ENCODE assay signal across 8 mouse cellular contexts in the genomic region with DNA sequence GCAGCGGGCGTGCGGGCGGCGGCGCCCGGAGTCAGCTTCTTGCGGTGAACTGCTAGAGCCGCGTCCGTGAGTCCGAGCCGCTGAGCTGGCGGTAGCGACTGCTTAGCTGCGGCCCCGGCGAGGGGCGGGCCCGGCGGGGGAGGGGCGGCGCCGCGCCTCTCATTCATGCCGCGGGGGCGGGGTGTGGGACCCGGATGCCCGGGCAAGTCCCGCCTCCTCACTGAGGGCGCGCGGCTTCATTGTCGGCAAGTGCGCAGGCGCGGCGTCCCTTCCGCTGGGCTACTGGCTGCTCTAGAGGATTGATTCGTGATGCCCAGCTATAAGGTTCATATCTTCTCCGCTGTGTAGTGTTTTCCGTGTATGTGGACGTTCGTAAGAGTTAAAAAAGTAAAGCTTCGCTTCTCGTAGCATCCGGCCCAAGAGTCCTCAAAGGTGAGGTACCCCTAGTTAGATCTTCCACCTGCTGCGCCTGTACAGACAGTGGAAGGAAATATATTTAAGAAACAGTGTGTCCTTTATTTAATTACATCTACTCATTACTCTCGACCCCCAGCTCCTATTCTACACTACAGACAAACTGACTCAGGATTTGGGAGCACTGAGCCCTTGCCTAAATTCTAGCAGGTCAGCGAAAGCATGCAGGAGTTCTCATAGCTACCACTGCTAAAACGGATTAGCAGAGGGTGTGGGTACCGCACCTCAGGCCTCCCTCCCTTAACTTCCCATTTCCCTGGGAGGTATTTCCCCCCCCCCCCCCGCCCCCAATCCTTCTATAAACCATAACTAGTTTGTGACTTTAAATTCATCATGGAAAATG. TPM values are rescaled to one million over a fixed set of nuclear protein-coding genes. Genes with fewer than 3 reads are reported as not detected.
A peak's percentile ranks its signal among the peaks of the same experiment; 100 is the strongest.
DNase-seq lines count a peak whose midpoint lies in the region; ATAC-seq and TF ChIP-seq lines count a peak whose summit lies in the region.

A gene (minus strand): TSS at position 146 of the 817 bp plus-strand sequence.

- H3K27me3 ChIP-seq in embryonic facial prominence, embryonic 15.5 days, result no peaks in the 10 kb centered on the region
- no peaks in the 10 kb centered on the region; the same call in 1 of the 2 replicates for H3K27me3 ChIP-seq in heart, embryonic 10.5 days (ENCODE audit: insufficient read depth, poor library complexity, severe bottlenecking)
- H3K27me3 ChIP-seq in kidney, embryonic 15.5 days, result no peaks in the 10 kb centered on the region

- WGBS in bone marrow, adult 2 months, result under 1% methylated on average over 54 of the region's 54 CpGs
- under 1% methylated on average over 48 of the region's 54 CpGs for WGBS in embryonic facial prominence, embryonic 15.5 days
- under 1% methylated on average over 54 of the region's 54 CpGs for WGBS in heart, embryonic 10.5 days
- under 1% methylated on average over 53 of the region's 54 CpGs for WGBS in kidney, embryonic 15.5 days

- peak; percentile 70; the same call in 1 of the 2 replicates for TF ChIP-seq POLR2A in bone marrow, adult 2 months (IDR thresholded peaks at IDR 0.05; ENCODE audit: borderline replicate concordance, control insufficient read depth, low read depth, low read length)

- H3K9ac ChIP-seq in embryonic facial prominence, embryonic 15.5 days, result peak within 1 kb of the TSS; percentile 91
- peak within 1 kb of the TSS; percentile 95 for H3K9ac ChIP-seq in kidney, embryonic 15.5 days

- no peaks in the 10 kb centered on the region for H3K36me3 ChIP-seq in embryonic facial prominence, embryonic 15.5 days
- H3K36me3 ChIP-seq in heart, embryonic 10.5 days, result no peaks in the 10 kb centered on the region
- H3K36me3 ChIP-seq in kidney, embryonic 15.5 days, result no peaks in the 10 kb centered on the region

- peak within 1 kb of the TSS; percentile 90 for H3K4me3 ChIP-seq in bone marrow, adult 2 months (replicated peaks; ENCODE audit: control insufficient read depth, low read depth, low read length)
- H3K4me3 ChIP-seq in embryonic facial prominence, embryonic 15.5 days (replicated peaks), result peak within 1 kb of the TSS; percentile 100
- peak within 1 kb of the TSS; percentile 95 for H3K4me3 ChIP-seq in heart, embryonic 10.5 days
- peak within 1 kb of the TSS; percentile 90 for H3K4me3 ChIP-seq in kidney, embryonic 15.5 days (replicated peaks)

- peak within 1 kb of the TSS; percentile 91 for H3K27ac ChIP-seq in bone marrow, adult 2 months (ENCODE audit: control insufficient read depth, insufficient read depth, low read depth, low read length, poor library complexity)
- H3K27ac ChIP-seq in embryonic facial prominence, embryonic 15.5 days (replicated peaks), result peak within 1 kb of the TSS; percentile 92
- peak within 1 kb of the TSS; percentile 92 for H3K27ac ChIP-seq in heart, embryonic 10.5 days
- peak within 1 kb of the TSS; percentile 90 for H3K27ac ChIP-seq in kidney, embryonic 15.5 days

- H3K4me1 ChIP-seq in bone marrow, adult 2 months (ENCODE audit: control insufficient read depth, insufficient read depth, low read length), result no peaks in the 10 kb centered on the region; the same call in 1 of the 2 replicates
- H3K4me1 ChIP-seq in embryonic facial prominence, embryonic 15.5 days, result peaks cover 12% of the 10 kb centered on the region
- peaks cover 20% of the 10 kb centered on the region for H3K4me1 ChIP-seq in heart, embryonic 10.5 days
- peaks cover 17% of the 10 kb centered on the region for H3K4me1 ChIP-seq in kidney, embryonic 15.5 days

- H3K9me3 ChIP-seq in embryonic facial prominence, embryonic 15.5 days (replicated peaks), result no peaks in the 10 kb centered on the region
- H3K9me3 ChIP-seq in heart, embryonic 10.5 days, result no peaks in the 10 kb centered on the region
- no peaks in the 10 kb centered on the region for H3K9me3 ChIP-seq in kidney, embryonic 15.5 days (replicated peaks)

- ATAC-seq in embryonic facial prominence, embryonic 15.5 days (ENCODE audit: insufficient number of reproducible peaks, low FRiP score, low TSS enrichment, low read depth), result peak; percentile 96
- peak; percentile 94 for ATAC-seq in kidney, embryonic 15.5 days (replicated peaks; ENCODE audit: low FRiP score)
- peak; percentile 82 for ATAC-seq in monocyte, adult 5-6 weeks (replicated peaks; ENCODE audit: insufficient number of reproducible peaks, low FRiP score, low TSS enrichment, poor library complexity, severe bottlenecking)

- TF ChIP-seq CTCF in bone marrow, adult 2 months (IDR thresholded peaks at IDR 0.05; ENCODE audit: control insufficient read depth, insufficient read depth, low read length), result no peak

- peak within 1 kb of the TSS; percentile 79 for H3K4me2 ChIP-seq in embryonic facial prominence, embryonic 15.5 days (replicated peaks)
- peak within 1 kb of the TSS; percentile 79 for H3K4me2 ChIP-seq in kidney, embryonic 15.5 days

- peak; percentile 93 for DNase-seq in 416B (ENCODE audit: low read depth)
- peak; percentile 97 for DNase-seq in heart, embryonic 10.5 days (ENCODE audit: low spot score)
- peak; percentile 98 for DNase-seq in liver
- peak; percentile 97 to 99 for DNase-seq in spleen, postnatal 4 days (ENCODE audit: low spot score in 2 of 2)

RNA-seq across cellular contexts. Expression of the gene that starts here (rescaled TPM):
- 0.56 and 2.0 TPM in 2 replicates for polyA plus RNA-seq in bone marrow, adult 2 months (2011; ENCODE audit: insufficient read depth, insufficient read length, low replicate concordance, missing spikeins)
- polyA plus RNA-seq in embryonic facial prominence, embryonic 15.5 days (2015; fragmentation: Nextera tagmentation; extraction: Ambion mirVana), result 7.4 and 7.6 TPM in 2 replicates
- 2.0 and 3.0 TPM in 2 replicates for polyA plus RNA-seq in heart, embryonic 10.5 days (2016; fragmentation: Nextera tagmentation; extraction: Ambion mirVana)
- 3.9 and 4.0 TPM in 2 replicates for polyA plus RNA-seq in kidney, embryonic 15.5 days (2015; fragmentation: Nextera tagmentation; extraction: Ambion mirVana)
- 1.5 to 7.3 TPM (median 1.8 TPM) in 3 replicates for total RNA-seq in monocyte, adult 5-6 weeks (2017)

Comparison
In these comparisons a context has a peak if more than half of its experiments do, and no peak if none do; other contexts are left out.
1. Peak in every context shown above with its lines: DNase-seq, ATAC-seq, H3K4me3 ChIP-seq and H3K27ac ChIP-seq.